Mouse (Mus musculus): Measurements from ENCODE around the gene Sec23b. TPM values are rescaled to one million over a fixed set of nuclear protein-coding genes. Genes with fewer than 3 reads are reported as not detected.
A peak's percentile ranks its signal among the peaks of the same experiment; 100 is the strongest.

The Sec23b gene
- polyA plus RNA-seq, 1 experiment from 2014 or later, result 103 TPM

DNA sequence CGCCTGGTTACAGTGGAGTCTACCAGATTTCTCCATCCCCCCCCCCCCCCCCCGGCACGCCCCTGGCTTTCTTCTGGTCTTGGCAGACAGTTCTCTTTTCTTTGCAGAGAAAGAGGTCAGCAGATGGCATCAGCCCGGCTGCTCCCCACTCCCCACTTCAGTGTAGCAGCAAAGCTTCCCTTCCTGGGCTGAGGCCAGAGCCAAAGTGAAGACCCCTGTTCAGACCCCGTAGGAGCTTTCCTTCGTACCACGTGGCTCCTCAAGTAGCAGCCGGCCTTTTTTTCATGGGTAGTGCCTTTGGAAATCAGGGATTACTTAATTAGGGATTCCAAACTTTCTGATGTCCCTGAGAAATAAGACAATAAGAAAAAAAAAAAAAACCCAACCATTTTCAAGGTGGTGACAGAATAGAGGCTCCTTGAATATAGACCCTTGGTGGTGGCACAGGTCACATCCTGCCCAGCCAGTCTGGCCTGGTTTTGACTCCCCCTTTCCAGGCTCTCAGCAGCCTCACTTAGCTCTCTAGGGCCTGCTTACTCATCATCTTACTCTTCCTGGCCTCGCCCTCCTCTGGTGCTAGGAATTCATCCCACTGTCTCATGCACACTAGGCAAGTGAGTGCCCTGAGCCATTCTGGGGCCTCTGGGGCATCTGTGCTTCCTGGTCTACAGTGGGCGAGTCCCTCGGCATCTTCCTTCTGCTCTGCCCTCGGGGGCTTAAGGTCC is 81.8 kb downstream of the Sec23b start:
- WGBS, result 83% methylated on average over 12 of the region's 12 CpGs
- no peak overlapping the region for H3K4me2 ChIP-seq (ENCODE audit: low read depth, low read length)
- H3K9ac ChIP-seq (replicated peaks; ENCODE audit: low read length), result no peak overlapping the region
- H3K27me3 ChIP-seq (ENCODE audit: control insufficient read depth, insufficient read depth, low read length), result no peaks in the 10 kb centered on the region
- no peaks in the 10 kb centered on the region for H3K36me3 ChIP-seq (replicated peaks; ENCODE audit: control insufficient read depth, insufficient read depth, low read depth, low read length)
- no peaks in the 10 kb centered on the region for H3K9me3 ChIP-seq (replicated peaks; ENCODE audit: control insufficient read depth, low read length)
- H3K27ac ChIP-seq (replicated peaks; ENCODE audit: low read depth, low read length), result no peak overlapping the region
- DNase-seq (ENCODE audit: low spot score), result no peak
- H3K4me3 ChIP-seq (ENCODE audit: low read depth, low read length), result no peak overlapping the region
- ATAC-seq (replicated peaks; ENCODE audit: insufficient number of reproducible peaks, low FRiP score, low TSS enrichment, low read depth), result no peak
- no peaks in the 10 kb centered on the region for H3K4me1 ChIP-seq (ENCODE audit: control insufficient read depth, insufficient read depth, low read length)

DNA sequence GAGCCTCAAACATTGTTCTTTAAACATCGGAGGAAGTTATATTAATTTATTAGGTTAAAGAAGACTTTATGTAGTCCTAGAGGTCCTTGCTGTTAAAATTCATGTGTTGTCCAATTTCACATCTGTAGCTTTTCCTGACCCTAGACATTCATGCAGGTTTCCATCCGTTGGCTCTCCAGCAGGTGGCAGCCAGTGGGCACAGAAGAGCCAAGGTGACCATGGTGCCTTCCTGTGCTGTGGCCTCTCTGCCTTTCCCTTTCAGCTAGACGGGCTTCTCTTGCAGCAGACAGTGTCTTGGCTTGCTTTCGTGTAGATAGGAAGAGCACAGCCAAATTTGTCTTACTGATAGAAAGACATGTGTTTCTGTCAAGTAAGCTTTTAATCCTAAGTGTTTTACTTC is 82.7 kb downstream of the Sec23b start:
- Histone ChIP-seq H3K27ac (replicated peaks; ENCODE audit: low read depth, low read length) (no peak overlapping the region), H3K4me3 (ENCODE audit: low read depth, low read length) (no peak overlapping the region), H3K9me3 (replicated peaks; ENCODE audit: control insufficient read depth, low read length) (no peaks in the 10 kb centered on the region), H3K36me3 (replicated peaks; ENCODE audit: control insufficient read depth, insufficient read depth, low read depth, low read length) (no peaks in the 10 kb centered on the region), H3K4me2 (ENCODE audit: low read depth, low read length) (no peak overlapping the region), H3K4me1 (ENCODE audit: control insufficient read depth, insufficient read depth, low read length) (no peaks in the 10 kb centered on the region), H3K9ac (replicated peaks; ENCODE audit: low read length) (no peak overlapping the region), H3K27me3 (ENCODE audit: control insufficient read depth, insufficient read depth, low read length) (no peaks in the 10 kb centered on the region)
- peak; percentile 13 for DNase-seq (ENCODE audit: low spot score)
- 72% methylated on average over 4 of the region's 4 CpGs for WGBS
- no peak for ATAC-seq (replicated peaks; ENCODE audit: insufficient number of reproducible peaks, low FRiP score, low TSS enrichment, low read depth)

DNA sequence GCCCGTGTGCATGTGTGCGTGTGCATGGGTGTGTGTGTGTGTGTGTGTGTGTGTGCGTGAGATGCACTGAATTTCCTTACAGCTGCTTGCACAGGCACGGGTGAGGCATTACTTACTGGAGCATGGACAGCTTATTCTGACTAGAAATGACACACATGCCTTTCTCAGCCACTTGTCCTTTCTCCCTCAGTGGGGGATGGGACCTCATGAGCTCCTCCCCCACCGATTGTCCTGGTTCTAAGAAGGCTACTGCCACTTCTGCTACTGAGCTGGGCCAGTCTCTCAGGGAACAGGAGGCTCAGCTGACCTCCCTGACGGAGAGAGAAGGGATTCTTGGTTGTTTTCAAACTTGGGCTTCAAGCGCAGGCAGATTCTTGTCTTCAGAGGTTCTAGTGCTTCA is 84.1 kb downstream of the Sec23b start:
- ATAC-seq (replicated peaks; ENCODE audit: insufficient number of reproducible peaks, low FRiP score, low TSS enrichment, low read depth), result no peak

More for the DNA sequence above, 84.1 kb downstream of the Sec23b start:
- DNase-seq (ENCODE audit: low spot score), result no peak
- no peak overlapping the region for H3K4me2 ChIP-seq (ENCODE audit: low read depth, low read length)
- H3K4me3 ChIP-seq (ENCODE audit: low read depth, low read length), result no peak overlapping the region
- no peak overlapping the region for H3K27ac ChIP-seq (replicated peaks; ENCODE audit: low read depth, low read length)
- 77% methylated on average over 7 of the region's 7 CpGs for WGBS
- no peaks in the 10 kb centered on the region for H3K36me3 ChIP-seq (replicated peaks; ENCODE audit: control insufficient read depth, insufficient read depth, low read depth, low read length)
- no peaks in the 10 kb centered on the region for H3K9me3 ChIP-seq (replicated peaks; ENCODE audit: control insufficient read depth, low read length)
- H3K27me3 ChIP-seq (ENCODE audit: control insufficient read depth, insufficient read depth, low read length), result no peaks in the 10 kb centered on the region
- H3K9ac ChIP-seq (replicated peaks; ENCODE audit: low read length), result no peak overlapping the region
- no peaks in the 10 kb centered on the region for H3K4me1 ChIP-seq (ENCODE audit: control insufficient read depth, insufficient read depth, low read length)

Small RNA genes lying within 50 kb of the gene (microRNA-seq; reads per million reads assigned to microRNA genes)
- gene Gm24823 (ENCODE audit: borderline number of aligned reads), result not detected

Other genes with a start within 250 kb of the Sec23b start
- gene Ovol2, start 224.1 kb upstream of the Sec23b start, polyA plus RNA-seq (2014; fragmentation: Nextera tagmentation; extraction: Ambion mirVana), result 0.53 and 0.63 TPM in 2 replicates
- 39.2 and 41.2 TPM in 2 replicates for gene Kat14, start 187.2 kb upstream of the Sec23b start, polyA plus RNA-seq (2014; fragmentation: Nextera tagmentation; extraction: Ambion mirVana)
- gene Pet117, start 187.2 kb upstream of the Sec23b start, polyA plus RNA-seq (2014; fragmentation: Nextera tagmentation; extraction: Ambion mirVana), result not detected in 2 replicates
- 0.81 and 1.5 TPM in 2 replicates for gene Dzank1, start 28.8 kb upstream of the Sec23b start, polyA plus RNA-seq (2014; fragmentation: Nextera tagmentation; extraction: Ambion mirVana)
- gene Polr3f, start 28.5 kb upstream of the Sec23b start, polyA plus RNA-seq (2014; fragmentation: Nextera tagmentation; extraction: Ambion mirVana), result 28.0 and 30.0 TPM in 2 replicates
- gene Rbbp9, start 5.4 kb upstream of the Sec23b start, polyA plus RNA-seq (2014; fragmentation: Nextera tagmentation; extraction: Ambion mirVana), result 79.1 and 84.1 TPM in 2 replicates
- 38.8 and 44.2 TPM in 2 replicates for gene Smim26, start 37.8 kb downstream of the Sec23b start, polyA plus RNA-seq (2014; fragmentation: Nextera tagmentation; extraction: Ambion mirVana)
- gene Dtd1, start 43.7 kb downstream of the Sec23b start, polyA plus RNA-seq (2014; fragmentation: Nextera tagmentation; extraction: Ambion mirVana), result 42.8 and 43.4 TPM in 2 replicates

All from embryonic facial prominence, embryonic 11.5 days (tissue).